Mouse (Mus musculus) CH12.LX (cell line): ENCODE data around the gene Cdc42.

Experiments used
- CTCF ChIP-seq, 2 experiments: IDR thresholded peaks in 1 of 2; conservative IDR thresholded peaks in 1 of 2; 2 replicates each; pipeline ENCODE4 v1.5.1; 2011 to 2012; ENCODE audit warnings: low read depth in 2 of 2, low read length in 2 of 2, improper control_type of control experiment in 1 of 2, inconsistent platforms in 1 of 2, mild to moderate bottlenecking in 1 of 2, moderate library complexity in 1 of 2
- EP300 ChIP-seq: IDR thresholded peaks from 2 replicates; pipeline ENCODE4 v1.6.1; 2011; ENCODE audit warnings: low read length, improper control_type of control experiment
- HCFC1 ChIP-seq: IDR thresholded peaks from 2 replicates; pipeline ENCODE4 v1.6.1; 2012; ENCODE audit warnings: low read depth, mild to moderate bottlenecking, inconsistent platforms, low read length, improper control_type of control experiment
- MAX ChIP-seq: IDR thresholded peaks from 2 replicates; pipeline ENCODE4 v1.6.1; 2011; ENCODE audit warnings: low read length, improper control_type of control experiment
- MEF2A ChIP-seq: IDR thresholded peaks from 2 replicates; pipeline ENCODE4 v1.6.1; 2014; ENCODE audit warnings: low read depth, mild to moderate bottlenecking, inconsistent platforms, low read length, improper control_type of control experiment, borderline replicate concordance
- POLR2A ChIP-seq: IDR thresholded peaks from 2 replicates; pipeline ENCODE4 v1.6.1; 2011; ENCODE audit warnings: low read depth, mild to moderate bottlenecking, improper control_type of control experiment, low read length
- RAD21 ChIP-seq: IDR thresholded peaks from 2 replicates; pipeline ENCODE4 v1.6.1; 2011; ENCODE audit warnings: low read depth, mild to moderate bottlenecking, low read length, improper control_type of control experiment, moderate library complexity
- SIN3A ChIP-seq: IDR thresholded peaks from 2 replicates; pipeline ENCODE4 v1.6.1; 2012; ENCODE audit warnings: low read length, improper control_type of control experiment, inconsistent platforms
- TCF12 ChIP-seq: IDR thresholded peaks from 2 replicates; pipeline ENCODE4 v1.6.1; 2014; ENCODE audit warnings: low read depth, mild to moderate bottlenecking, inconsistent platforms, low read length, improper control_type of control experiment
- ZMIZ1 ChIP-seq: IDR thresholded peaks from 2 replicates; pipeline ENCODE4 v1.6.1; 2012; ENCODE audit warnings: low read depth, mild to moderate bottlenecking, inconsistent platforms, low read length, improper control_type of control experiment

DNA sequence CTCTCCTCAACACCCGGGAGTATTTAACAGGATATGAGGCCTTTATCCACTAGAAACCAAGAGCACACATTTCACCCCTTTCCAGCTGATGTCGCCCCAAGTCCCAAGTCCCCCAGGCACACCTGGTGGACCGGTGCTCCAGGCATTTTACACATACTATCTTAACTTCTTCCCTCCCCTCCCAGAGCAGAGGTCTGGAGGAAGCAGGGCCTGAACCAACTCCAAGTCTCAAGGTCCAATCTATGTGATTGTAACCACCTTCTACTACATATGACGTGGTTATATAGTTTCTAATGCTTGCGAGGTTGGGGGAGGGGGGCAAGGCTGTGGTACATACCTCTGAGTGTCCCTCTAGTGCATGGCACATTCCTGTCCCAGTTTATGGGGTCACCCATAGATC is 75.4 kb downstream of the Cdc42 start:
- TF ChIP-seq SIN3A = no peak
- TF ChIP-seq POLR2A = no peak
- no peak for TF ChIP-seq CTCF (conservative IDR thresholded peaks at IDR 0.05 in 1 of 2, IDR thresholded peaks at IDR 0.05 in 1 of 2; ENCODE audit: low read depth in 2 of 2, low read length in 2 of 2)
- no peak for TF ChIP-seq MAX
- no peak for TF ChIP-seq RAD21
- TF ChIP-seq ZMIZ1 = no peak
- no peak for TF ChIP-seq MEF2A
- TF ChIP-seq HCFC1 = no peak
- TF ChIP-seq TCF12 = no peak
- no peak for TF ChIP-seq EP300
